Mouse (Mus musculus) testis, adult 2 months (tissue): ENCODE measurements at regions not wholly inside any gene's neighbourhood (a gene's known extent, or its start where the extent isn't known, plus 50 kb on each side); places are given as distances from the start of the nearest gene placed in this dataset.

Experiments
- CTCF ChIP-seq: fragments of 200-500 bp; IDR thresholded peaks from 2 replicates; pipeline ENCODE4 v1.5.1; 2012; ENCODE audit warnings: low read depth, mild to moderate bottlenecking, inconsistent platforms, low read length, moderate library complexity; ENCODE audit not compliant: control insufficient read depth, insufficient read depth, insufficient replicate concordance
- POLR2A ChIP-seq: fragments of 200-500 bp; IDR thresholded peaks from 2 replicates; pipeline ENCODE4 v1.6.1; 2012; ENCODE audit warnings: low read depth, mild to moderate bottlenecking, inconsistent platforms, low read length, moderate library complexity; ENCODE audit not compliant: control insufficient read depth

GRCm38 (mm10) chr6:117607023-117607422, 234.0 kb upstream of the Zfp637 start:
- TF ChIP-seq CTCF (no peak), POLR2A (no peak)
